Mouse (Mus musculus): ENCODE measurements around the gene Prr14. TPM values are rescaled to one million over a fixed set of nuclear protein-coding genes. Genes with fewer than 3 reads are reported as not detected.

The Prr14 gene
- polyA plus RNA-seq, 1 experiment from 2014 or later = 45.3 TPM

DNA sequence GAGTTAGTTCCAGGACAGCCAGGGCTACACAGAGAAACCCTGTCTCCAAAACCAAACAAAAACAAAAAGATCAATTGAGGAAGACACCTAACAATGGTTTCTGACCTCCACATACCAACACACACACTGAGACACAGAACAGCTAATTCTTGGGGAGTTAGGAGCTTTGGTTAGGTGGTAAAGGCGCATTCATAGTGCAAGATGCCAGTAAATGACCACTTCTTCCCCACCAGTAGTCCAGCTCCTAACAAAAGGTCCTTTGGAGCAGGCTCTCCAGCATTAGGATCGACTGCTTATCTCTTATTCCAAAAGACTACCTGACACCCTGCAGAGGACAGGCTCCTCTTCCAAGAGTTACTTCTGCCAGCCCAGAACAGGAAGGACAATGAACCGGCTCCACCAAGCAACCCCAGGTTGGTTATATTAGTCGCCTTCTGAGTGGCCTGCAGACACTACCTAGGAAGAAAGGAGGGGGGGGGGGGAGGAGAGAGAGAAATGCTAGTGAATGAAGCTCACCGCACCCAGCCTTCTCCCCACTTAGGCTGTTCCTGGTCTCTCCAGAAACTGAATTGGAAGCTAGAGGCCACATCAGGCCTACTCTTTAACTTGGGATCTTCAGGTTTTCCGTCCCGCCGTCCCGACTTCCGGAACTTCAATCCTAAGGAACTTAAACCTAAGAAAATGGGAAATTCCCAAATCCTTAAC is 10.8 kb downstream of the Prr14 start:
- Histone ChIP-seq H3K36me3 (ENCODE audit: control insufficient read depth, insufficient read depth) (peaks cover 9% of the 10 kb centered on the region), H3K27ac (ENCODE audit: low read length) (peak overlapping the region; percentile 98)

DNA sequence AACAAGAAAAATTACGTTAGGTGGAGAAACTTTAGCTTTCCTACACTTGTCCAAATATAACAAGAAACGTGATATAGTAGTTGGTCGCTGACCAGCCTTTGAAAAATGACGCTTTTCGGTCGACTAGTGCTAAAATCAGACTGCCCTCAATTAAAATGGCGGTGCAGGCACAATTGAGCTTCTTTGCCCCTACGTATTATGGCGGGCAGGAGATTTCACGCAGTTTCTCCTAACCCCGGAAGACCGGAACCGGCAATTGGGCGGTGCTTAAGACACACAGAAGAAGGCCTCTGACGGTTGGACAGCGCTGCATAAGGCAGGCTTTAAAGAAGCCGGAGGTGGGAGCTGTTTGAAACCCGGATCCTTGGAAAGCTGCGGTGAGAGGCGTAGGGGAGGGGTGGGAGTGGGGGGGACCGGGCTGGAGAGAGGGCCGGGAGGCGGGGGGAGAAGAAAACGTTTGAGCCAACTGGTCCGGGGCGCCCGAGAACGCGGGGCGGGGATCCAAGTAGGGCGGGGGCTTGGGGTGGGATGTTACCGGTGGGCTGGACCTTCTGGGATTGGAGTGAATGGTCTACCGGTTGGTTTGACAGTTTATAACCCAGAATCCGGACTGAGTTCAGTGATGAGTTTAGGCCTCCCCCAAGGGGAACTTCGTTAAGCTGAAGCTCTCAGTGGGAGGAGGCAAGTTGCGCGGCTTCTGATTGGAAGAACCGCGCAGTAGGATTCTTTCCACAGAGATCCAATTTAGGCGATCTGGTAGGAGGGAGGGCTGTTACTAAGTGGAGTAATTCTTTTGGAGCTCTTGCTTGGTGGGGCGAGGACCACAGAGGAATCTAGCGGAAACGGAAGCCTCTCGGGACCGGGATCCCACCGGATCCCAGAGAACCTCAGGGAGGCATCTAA is 11.6 kb downstream of the Prr14 start:
- H3K27me3 ChIP-seq (replicated peaks; ENCODE audit: control insufficient read depth, insufficient read depth, low read length) = no peaks in the 10 kb centered on the region
- H3K36me3 ChIP-seq (ENCODE audit: control insufficient read depth, insufficient read depth) = peaks cover 16% of the 10 kb centered on the region
- peaks cover 19% of the 10 kb centered on the region for H3K4me1 ChIP-seq (replicated peaks; ENCODE audit: control insufficient read depth, insufficient read depth, low read length)
- peak overlapping the region; percentile 98 for H3K27ac ChIP-seq (ENCODE audit: low read length)
- peak overlapping the region; percentile 89 for H3K4me2 ChIP-seq (ENCODE audit: low read length)
- peak; percentile 96 for ATAC-seq
- H3K9ac ChIP-seq (replicated peaks; ENCODE audit: low read depth, low read length) = peak overlapping the region; percentile 97
- peak overlapping the region; percentile 78 for H3K4me3 ChIP-seq (replicated peaks; ENCODE audit: low read length)
- H3K9me3 ChIP-seq (ENCODE audit: control insufficient read depth, low read length) = 0 out of 2 replicates have a peak, but pooled peaks cover 4% of the 10 kb centered on the region
- under 1% methylated on average over 44 of the region's 46 CpGs for WGBS

More for the DNA sequence above, 10.8 kb downstream of the Prr14 start:
- H3K9ac ChIP-seq (replicated peaks; ENCODE audit: low read depth, low read length) = peak overlapping the region; percentile 97
- 0 out of 2 replicates have a peak, but pooled peaks cover 4% of the 10 kb centered on the region for H3K9me3 ChIP-seq (ENCODE audit: control insufficient read depth, low read length)
- H3K4me1 ChIP-seq (replicated peaks; ENCODE audit: control insufficient read depth, insufficient read depth, low read length) = peaks cover 19% of the 10 kb centered on the region
- peak; percentile 11; the same call in 1 of the 2 replicates for ATAC-seq
- peak overlapping the region; percentile 78 for H3K4me3 ChIP-seq (replicated peaks; ENCODE audit: low read length)
- 6% methylated on average over 10 of the region's 10 CpGs for WGBS
- no peaks in the 10 kb centered on the region for H3K27me3 ChIP-seq (replicated peaks; ENCODE audit: control insufficient read depth, insufficient read depth, low read length)
- peak overlapping the region; percentile 89 for H3K4me2 ChIP-seq (ENCODE audit: low read length)

GRCm38 (mm10) chr7:127471646-127472010 is 12.2 kb downstream of the Prr14 start:
- no peak; the same call in 1 of the 2 replicates for ATAC-seq
- peak overlapping the region; percentile 97 for H3K9ac ChIP-seq (replicated peaks; ENCODE audit: low read depth, low read length)
- peaks cover 19% of the 10 kb centered on the region for H3K4me1 ChIP-seq (replicated peaks; ENCODE audit: control insufficient read depth, insufficient read depth, low read length)
- H3K36me3 ChIP-seq (ENCODE audit: control insufficient read depth, insufficient read depth) = peaks cover 21% of the 10 kb centered on the region
- no peaks in the 10 kb centered on the region for H3K27me3 ChIP-seq (replicated peaks; ENCODE audit: control insufficient read depth, insufficient read depth, low read length)
- 0 out of 2 replicates have a peak, but pooled peaks cover 4% of the 10 kb centered on the region for H3K9me3 ChIP-seq (ENCODE audit: control insufficient read depth, low read length)
- peak overlapping the region; percentile 89 for H3K4me2 ChIP-seq (ENCODE audit: low read length)
- H3K27ac ChIP-seq (ENCODE audit: low read length) = peak overlapping the region; percentile 98
- H3K4me3 ChIP-seq (replicated peaks; ENCODE audit: low read length) = peak overlapping the region; percentile 78
- WGBS = 0% methylated on average over 20 of the region's 25 CpGs

GRCm38 (mm10) chr7:127472060-127472459 is 12.6 kb downstream of the Prr14 start:
- H3K4me2 ChIP-seq (ENCODE audit: low read length) = peak overlapping the region; percentile 89
- H3K27ac ChIP-seq (ENCODE audit: low read length) = peak overlapping the region; percentile 98
- H3K4me1 ChIP-seq (replicated peaks; ENCODE audit: control insufficient read depth, insufficient read depth, low read length) = peaks cover 23% of the 10 kb centered on the region
- H3K36me3 ChIP-seq (ENCODE audit: control insufficient read depth, insufficient read depth) = peaks cover 21% of the 10 kb centered on the region
- no peak for ATAC-seq
- H3K9ac ChIP-seq (replicated peaks; ENCODE audit: low read depth, low read length) = peak overlapping the region; percentile 97
- no peaks in the 10 kb centered on the region for H3K27me3 ChIP-seq (replicated peaks; ENCODE audit: control insufficient read depth, insufficient read depth, low read length)
- WGBS = 0% methylated on average over 7 of the region's 7 CpGs
- H3K4me3 ChIP-seq (replicated peaks; ENCODE audit: low read length) = peak overlapping the region; percentile 78
- H3K9me3 ChIP-seq (ENCODE audit: control insufficient read depth, low read length) = 0 out of 2 replicates have a peak, but pooled peaks cover 4% of the 10 kb centered on the region

GRCm38 (mm10) chr7:127473705-127474104 is 14.3 kb downstream of the Prr14 start:
- Histone ChIP-seq H3K9me3 (ENCODE audit: control insufficient read depth, low read length) (no peaks in the 10 kb centered on the region), H3K9ac (replicated peaks; ENCODE audit: low read depth, low read length) (no peak overlapping the region), H3K36me3 (ENCODE audit: control insufficient read depth, insufficient read depth) (peaks cover 19% of the 10 kb centered on the region), H3K27me3 (replicated peaks; ENCODE audit: control insufficient read depth, insufficient read depth, low read length) (no peaks in the 10 kb centered on the region), H3K4me2 (ENCODE audit: low read length) (no peak overlapping the region), H3K4me1 (replicated peaks; ENCODE audit: control insufficient read depth, insufficient read depth, low read length) (peaks cover 27% of the 10 kb centered on the region), H3K27ac (ENCODE audit: low read length) (no peak overlapping the region), H3K4me3 (replicated peaks; ENCODE audit: low read length) (no peak overlapping the region)
- 76% methylated on average over 5 of the region's 5 CpGs for WGBS
- no peak for ATAC-seq

- H3K27ac ChIP-seq (ENCODE audit: low read length) = no peak overlapping the region
- H3K4me1 ChIP-seq (replicated peaks; ENCODE audit: control insufficient read depth, insufficient read depth, low read length) = peaks cover 24% of the 10 kb centered on the region
- H3K9me3 ChIP-seq (ENCODE audit: control insufficient read depth, low read length) = no peaks in the 10 kb centered on the region
- no peak overlapping the region for H3K4me3 ChIP-seq (replicated peaks; ENCODE audit: low read length)
- ATAC-seq = no peak
- peaks cover 19% of the 10 kb centered on the region for H3K36me3 ChIP-seq (ENCODE audit: control insufficient read depth, insufficient read depth)
- H3K27me3 ChIP-seq (replicated peaks; ENCODE audit: control insufficient read depth, insufficient read depth, low read length) = no peaks in the 10 kb centered on the region
- 69% methylated on average over 6 of the region's 6 CpGs for WGBS
- H3K4me2 ChIP-seq (ENCODE audit: low read length) = no peak overlapping the region
- no peak overlapping the region for H3K9ac ChIP-seq (replicated peaks; ENCODE audit: low read depth, low read length)
These were observed 15.1 kb downstream of the Prr14 start for GRCm38 (mm10) chr7:127474378-127475070.

- no peaks in the 10 kb centered on the region for H3K9me3 ChIP-seq (ENCODE audit: control insufficient read depth, low read length)
- no peak overlapping the region for H3K4me2 ChIP-seq (ENCODE audit: low read length)
These were observed 15.9 kb downstream of the Prr14 start for GRCm38 (mm10) chr7:127475186-127475740.

DNA sequence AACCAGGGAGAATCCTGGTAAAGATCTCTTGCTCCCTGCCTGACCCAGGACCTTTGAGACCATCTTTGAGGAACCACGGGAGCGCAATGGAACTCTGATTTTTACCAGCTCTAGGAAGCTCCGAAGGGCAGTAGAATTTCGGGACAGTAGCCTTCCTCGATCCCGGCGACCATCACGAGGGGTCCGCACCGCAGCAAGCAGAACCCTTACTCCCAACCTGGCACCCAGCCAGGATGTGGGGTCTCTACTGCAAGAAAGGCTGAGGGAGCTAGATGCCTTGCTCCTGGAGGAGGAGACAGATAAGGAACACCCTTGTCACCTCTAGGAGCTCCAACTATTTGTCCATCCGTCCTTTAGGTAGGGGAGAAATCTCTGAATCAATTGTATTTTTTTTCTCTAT is 16.9 kb downstream of the Prr14 start:
- no peak overlapping the region for H3K27ac ChIP-seq (ENCODE audit: low read length)
- WGBS = 92% methylated on average over 11 of the region's 11 CpGs
- H3K9me3 ChIP-seq (ENCODE audit: control insufficient read depth, low read length) = no peaks in the 10 kb centered on the region
- no peaks in the 10 kb centered on the region for H3K27me3 ChIP-seq (replicated peaks; ENCODE audit: control insufficient read depth, insufficient read depth, low read length)
- no peak overlapping the region for H3K4me3 ChIP-seq (replicated peaks; ENCODE audit: low read length)
- H3K4me2 ChIP-seq (ENCODE audit: low read length) = no peak overlapping the region
- ATAC-seq = no peak
- no peak overlapping the region for H3K9ac ChIP-seq (replicated peaks; ENCODE audit: low read depth, low read length)
- peaks cover 21% of the 10 kb centered on the region for H3K36me3 ChIP-seq (ENCODE audit: control insufficient read depth, insufficient read depth)
- peaks cover 32% of the 10 kb centered on the region for H3K4me1 ChIP-seq (replicated peaks; ENCODE audit: control insufficient read depth, insufficient read depth, low read length)

More at GRCm38 (mm10) chr7:127475186-127475740, 15.9 kb downstream of the Prr14 start:
- WGBS = 94% methylated on average over 11 of the region's 11 CpGs
- Histone ChIP-seq H3K9ac (replicated peaks; ENCODE audit: low read depth, low read length) (no peak overlapping the region), H3K4me1 (replicated peaks; ENCODE audit: control insufficient read depth, insufficient read depth, low read length) (peaks cover 25% of the 10 kb centered on the region), H3K4me3 (replicated peaks; ENCODE audit: low read length) (no peak overlapping the region), H3K27me3 (replicated peaks; ENCODE audit: control insufficient read depth, insufficient read depth, low read length) (no peaks in the 10 kb centered on the region), H3K36me3 (ENCODE audit: control insufficient read depth, insufficient read depth) (peaks cover 19% of the 10 kb centered on the region), H3K27ac (ENCODE audit: low read length) (no peak overlapping the region)
- ATAC-seq = no peak
